ENCODE assay signal across 10 mouse cellular contexts in the genomic region with DNA sequence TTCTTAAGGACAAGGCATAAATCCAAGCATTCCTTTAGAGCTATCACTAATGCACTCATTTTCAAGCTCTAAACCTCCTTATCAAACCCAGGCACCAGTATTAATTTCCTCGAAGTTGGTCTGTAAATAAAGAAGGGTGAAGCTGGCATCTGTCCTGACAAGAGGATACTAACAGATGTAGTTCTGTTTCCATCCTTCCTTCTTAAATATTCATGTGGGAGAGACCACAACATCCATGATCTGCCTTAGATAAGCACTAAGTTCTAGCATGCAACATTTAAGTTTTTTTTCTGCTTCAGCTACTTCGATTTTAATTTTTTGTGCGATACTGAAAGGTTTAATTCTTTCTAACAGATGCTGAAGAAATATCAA. TPM values are rescaled to one million over a fixed set of nuclear protein-coding genes. Genes with fewer than 3 reads are reported as not detected.
DNase-seq lines count a peak whose midpoint lies in the region; ATAC-seq and TF ChIP-seq lines count a peak whose summit lies in the region.
"Had no signal": no experiment of that assay in that cellular context is flagged by ENCODE, and none has a peak within 500 bp of the region (broad histone marks: within the 10 kb centered on the region; RNA-seq: fewer than 3 reads in every experiment).

No protein-coding gene starts in this region.

- 61% methylated on average over 3 of the region's 3 CpGs for WGBS in heart, embryonic 16.5 days
- 65% methylated on average over 3 of the region's 3 CpGs for WGBS in embryonic facial prominence, embryonic 12.5 days
- WGBS in hindbrain, embryonic 15.5 days = 67% methylated on average over 3 of the region's 3 CpGs
- WGBS in midbrain, embryonic 16.5 days = 61% methylated on average over 3 of the region's 3 CpGs
- WGBS in lung, postnatal 0 days = 54% methylated on average over 3 of the region's 3 CpGs

- no peak overlapping the region for H3K4me3 ChIP-seq in heart, embryonic 16.5 days (ENCODE audit: low read length)
- H3K4me3 ChIP-seq in embryonic facial prominence, embryonic 12.5 days = peak overlapping the region; percentile 25; the same call in 1 of the 2 replicates
- peak overlapping the region; percentile 44 for H3K4me3 ChIP-seq in hindbrain, embryonic 15.5 days
- peak overlapping the region; percentile 47 for H3K4me3 ChIP-seq in midbrain, embryonic 16.5 days (ENCODE audit: low read depth, low read length)
- no peak overlapping the region for H3K4me3 ChIP-seq in lung, postnatal 0 days (ENCODE audit: low read depth, low read length)

- H3K27ac ChIP-seq in heart, embryonic 16.5 days (ENCODE audit: low read length) = no peak overlapping the region
- H3K27ac ChIP-seq in embryonic facial prominence, embryonic 12.5 days = no peak overlapping the region
- no peak overlapping the region for H3K27ac ChIP-seq in hindbrain, embryonic 15.5 days (replicated peaks)
- no peak overlapping the region for H3K27ac ChIP-seq in midbrain, embryonic 16.5 days (ENCODE audit: low read length)
- no peak overlapping the region for H3K27ac ChIP-seq in lung, postnatal 0 days (ENCODE audit: low read length)

- no peak for ATAC-seq in heart, embryonic 16.5 days (replicated peaks; ENCODE audit: extremely low read depth, insufficient read depth, low FRiP score)
- ATAC-seq in embryonic facial prominence, embryonic 12.5 days (ENCODE audit: insufficient number of reproducible peaks, insufficient read depth, low FRiP score, low TSS enrichment) = 0 out of 2 replicates have a peak, but pooled peaks have one; percentile 15
- ATAC-seq in hindbrain, embryonic 15.5 days (ENCODE audit: low FRiP score, low read depth) = peak; percentile 46; the same call in 1 of the 2 replicates
- ATAC-seq in midbrain, embryonic 16.5 days = peak; percentile 41; the same call in 1 of the 2 replicates
- ATAC-seq in lung, postnatal 0 days = no peak

- H3K9ac ChIP-seq in heart, embryonic 16.5 days (ENCODE audit: low read length) = no peak overlapping the region
- no peak overlapping the region for H3K9ac ChIP-seq in embryonic facial prominence, embryonic 12.5 days
- peak overlapping the region; percentile 43; the same call in 1 of the 2 replicates for H3K9ac ChIP-seq in hindbrain, embryonic 15.5 days
- peak overlapping the region; percentile 55 for H3K9ac ChIP-seq in midbrain, embryonic 16.5 days (ENCODE audit: low read depth, low read length)
- no peak overlapping the region for H3K9ac ChIP-seq in lung, postnatal 0 days (replicated peaks; ENCODE audit: low read depth)

- H3K36me3 ChIP-seq in heart, embryonic 16.5 days (ENCODE audit: control insufficient read depth, insufficient read depth) = no peaks in the 10 kb centered on the region
- no peaks in the 10 kb centered on the region for H3K36me3 ChIP-seq in embryonic facial prominence, embryonic 12.5 days
- H3K36me3 ChIP-seq in hindbrain, embryonic 15.5 days = no peaks in the 10 kb centered on the region
- H3K36me3 ChIP-seq in midbrain, embryonic 16.5 days (ENCODE audit: control insufficient read depth, insufficient read depth, low read length) = no peaks in the 10 kb centered on the region
- H3K36me3 ChIP-seq in lung, postnatal 0 days (ENCODE audit: insufficient read depth, low read length) = no peaks in the 10 kb centered on the region

- TF ChIP-seq CTCF in lung, postnatal 0 days (IDR thresholded peaks at IDR 0.05) = no peak

- no peak for DNase-seq in heart, postnatal 10 days
- DNase-seq in spleen, postnatal 36 days (ENCODE audit: low spot score in 2 of 2) = no peak
- no peak for DNase-seq in adrenal gland, adult 2 months
- DNase-seq in lung, postnatal 0 days (ENCODE audit: low spot score) = no peak

- H3K27me3 ChIP-seq in heart, embryonic 16.5 days (ENCODE audit: control insufficient read depth, insufficient read depth, low read length) = no peaks in the 10 kb centered on the region
- no peaks in the 10 kb centered on the region for H3K27me3 ChIP-seq in embryonic facial prominence, embryonic 12.5 days
- no peaks in the 10 kb centered on the region for H3K27me3 ChIP-seq in hindbrain, embryonic 15.5 days
- H3K27me3 ChIP-seq in midbrain, embryonic 16.5 days (ENCODE audit: control insufficient read depth, insufficient read depth, low read depth, low read length) = no peaks in the 10 kb centered on the region
- H3K27me3 ChIP-seq in lung, postnatal 0 days (replicated peaks; ENCODE audit: insufficient read depth, low read length) = no peaks in the 10 kb centered on the region

- intact Hi-C loops in heart, postnatal 10 days (cut with DNase I) = no loop called here

- no peak for TF ChIP-seq EP300 in lung, postnatal 0 days (IDR thresholded peaks at IDR 0.05)

- H3K4me2 ChIP-seq in heart, embryonic 16.5 days (ENCODE audit: low read depth, low read length) = peak overlapping the region; percentile 68
- peak overlapping the region; percentile 59 for H3K4me2 ChIP-seq in embryonic facial prominence, embryonic 12.5 days (replicated peaks)
- H3K4me2 ChIP-seq in hindbrain, embryonic 15.5 days = peak overlapping the region; percentile 74
- peak overlapping the region; percentile 74 for H3K4me2 ChIP-seq in midbrain, embryonic 16.5 days (ENCODE audit: low read length)
- H3K4me2 ChIP-seq in lung, postnatal 0 days (replicated peaks; ENCODE audit: low read depth, low read length) = no peak overlapping the region

- H3K9me3 ChIP-seq in heart, embryonic 16.5 days (replicated peaks; ENCODE audit: control insufficient read depth, low read length) = no peaks in the 10 kb centered on the region
- no peaks in the 10 kb centered on the region for H3K9me3 ChIP-seq in embryonic facial prominence, embryonic 12.5 days
- H3K9me3 ChIP-seq in hindbrain, embryonic 15.5 days = no peaks in the 10 kb centered on the region
- no peaks in the 10 kb centered on the region for H3K9me3 ChIP-seq in midbrain, embryonic 16.5 days (replicated peaks; ENCODE audit: control insufficient read depth, low read length, poor library complexity, severe bottlenecking)
- no peaks in the 10 kb centered on the region for H3K9me3 ChIP-seq in lung, postnatal 0 days (ENCODE audit: low read length)

- H3K4me1 ChIP-seq in heart, embryonic 16.5 days (ENCODE audit: control insufficient read depth, insufficient read depth, low read length) = peaks cover 2% of the 10 kb centered on the region; the same call in 1 of the 2 replicates
- no peaks in the 10 kb centered on the region for H3K4me1 ChIP-seq in embryonic facial prominence, embryonic 12.5 days
- peaks cover 7% of the 10 kb centered on the region; the same call in 1 of the 2 replicates for H3K4me1 ChIP-seq in hindbrain, embryonic 15.5 days (replicated peaks)
- H3K4me1 ChIP-seq in midbrain, embryonic 16.5 days (ENCODE audit: control insufficient read depth, insufficient read depth, low read length) = peaks cover 4% of the 10 kb centered on the region; the same call in 1 of the 2 replicates
- H3K4me1 ChIP-seq in lung, postnatal 0 days (ENCODE audit: insufficient read depth, low read depth, low read length) = no peaks in the 10 kb centered on the region

RNA-seq across cellular contexts. Expression of a gene that starts 0.3 kb away (rescaled TPM):
- polyA plus RNA-seq in heart, embryonic 16.5 days (2015; fragmentation: Nextera tagmentation; extraction: Ambion mirVana) = 0.17 and 0.20 TPM in 2 replicates
- under 1 TPM; 0.24 to 0.25 TPM for total RNA-seq in heart, postnatal 10 days (2021)
- 0.34 and 0.69 TPM in 2 replicates for polyA plus RNA-seq in embryonic facial prominence, embryonic 12.5 days (2016; fragmentation: Nextera tagmentation; extraction: Ambion mirVana)
- polyA plus RNA-seq in hindbrain, embryonic 15.5 days (2015; fragmentation: Nextera tagmentation; extraction: Ambion mirVana) = 1.00 and 1.1 TPM in 2 replicates
- 0.95 and 0.96 TPM in 2 replicates for polyA plus RNA-seq in midbrain, embryonic 16.5 days (2015; fragmentation: Nextera tagmentation; extraction: Ambion mirVana)
- under 1 TPM; 0.09 to 0.17 TPM for total RNA-seq in adrenal gland, adult 2 months (2021)
- 0.03 TPM in 1 of 2 replicates, not detected in the other for polyA plus RNA-seq in adrenal gland, adult 2 months (2012; rRNA removed)
- 0.06 TPM in 1 of 2 replicates, not detected in the other for polyA plus RNA-seq in lung, postnatal 0 days (2015; fragmentation: Nextera tagmentation; extraction: Ambion mirVana)
- total RNA-seq: gastrocnemius, postnatal 36 days had no signal
- polyA plus RNA-seq: spleen, adult 2 months had no signal

Comparison
In these comparisons a context has a peak if more than half of its experiments do, and no peak if none do; other contexts are left out.
1. ATAC-seq: peak in embryonic facial prominence, embryonic 12.5 days (single experiment), hindbrain, embryonic 15.5 days (single experiment) and midbrain, embryonic 16.5 days (single experiment); none in heart, embryonic 16.5 days (single experiment) and lung, postnatal 0 days (single experiment).
2. H3K4me3 ChIP-seq: peak in embryonic facial prominence, embryonic 12.5 days (single experiment), hindbrain, embryonic 15.5 days (single experiment) and midbrain, embryonic 16.5 days (single experiment); none in heart, embryonic 16.5 days (single experiment) and lung, postnatal 0 days (single experiment).
3. H3K9ac ChIP-seq: peak in hindbrain, embryonic 15.5 days (single experiment) and midbrain, embryonic 16.5 days (single experiment); none in heart, embryonic 16.5 days (single experiment), embryonic facial prominence, embryonic 12.5 days (single experiment) and lung, postnatal 0 days (single experiment).